Mouse (Mus musculus) thymus, postnatal 25 days (tissue): Measurements from ENCODE around the gene Lmx1a.

ENCODE experiments used
- DNase-seq: peaks from one replicate; pipeline ENCODE4 v3.0.0; 2022

Lmx1a gene

DNA sequence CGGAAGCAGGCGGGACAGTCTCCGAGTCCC is at the start of gene Lmx1a:
Lmx1a (plus strand) TSS at position 6 of the 30 bp plus-strand sequence.
- DNase-seq, result no peak

DNA sequence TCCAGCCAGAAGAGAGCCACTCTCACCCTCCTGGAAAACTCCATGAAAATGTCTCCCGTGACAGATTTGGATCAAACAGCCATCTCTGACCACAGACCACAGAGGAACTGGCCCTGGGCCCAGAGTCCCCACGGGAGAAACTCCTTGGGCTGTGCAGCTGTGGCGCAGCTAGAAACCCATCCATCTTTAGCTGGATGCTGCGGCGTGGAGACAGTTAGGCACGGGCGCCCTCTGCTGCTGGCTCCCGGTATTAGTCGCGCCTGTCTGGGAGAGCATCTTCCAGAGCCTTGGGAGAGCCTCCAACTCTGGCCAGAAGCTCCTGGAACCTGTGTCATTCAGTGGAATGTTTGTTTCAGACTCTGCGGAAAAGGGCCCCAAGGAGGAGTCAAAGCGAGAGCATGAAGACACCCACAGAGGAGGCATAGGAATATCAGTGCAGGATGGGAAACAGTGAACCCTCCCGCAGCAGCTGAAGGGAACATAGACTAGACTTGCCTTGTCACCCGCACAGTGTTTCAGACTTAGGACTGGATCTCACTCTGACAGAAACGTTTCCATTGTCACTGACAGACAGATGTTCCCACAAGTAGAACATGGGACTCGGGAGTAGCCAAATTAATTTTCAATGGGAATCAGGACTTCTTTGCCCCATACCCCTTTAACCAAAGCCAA is 44.0 kb upstream of the Lmx1a start:
- DNase-seq, result peak; percentile 54

DNA sequence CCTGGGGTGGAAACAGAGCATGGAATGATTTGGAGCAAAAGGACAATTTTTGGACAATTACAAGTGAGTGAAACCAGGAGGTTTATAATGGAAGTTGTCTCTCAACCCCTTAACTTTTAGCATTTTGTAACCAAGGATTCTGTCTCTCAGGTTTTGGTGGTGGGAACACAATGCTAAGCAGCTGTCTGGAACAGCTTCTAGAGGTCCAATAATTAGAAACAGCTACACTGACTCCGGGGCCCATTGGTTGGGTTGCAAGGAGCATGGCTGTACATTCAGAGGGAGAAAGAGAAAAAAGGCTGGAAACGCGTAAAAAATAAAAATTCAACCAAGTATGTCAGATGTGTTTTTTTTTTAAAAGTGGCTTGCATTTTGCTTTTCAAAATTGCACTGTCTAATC is 40.4 kb upstream of the Lmx1a start:
- no peak for DNase-seq

DNA sequence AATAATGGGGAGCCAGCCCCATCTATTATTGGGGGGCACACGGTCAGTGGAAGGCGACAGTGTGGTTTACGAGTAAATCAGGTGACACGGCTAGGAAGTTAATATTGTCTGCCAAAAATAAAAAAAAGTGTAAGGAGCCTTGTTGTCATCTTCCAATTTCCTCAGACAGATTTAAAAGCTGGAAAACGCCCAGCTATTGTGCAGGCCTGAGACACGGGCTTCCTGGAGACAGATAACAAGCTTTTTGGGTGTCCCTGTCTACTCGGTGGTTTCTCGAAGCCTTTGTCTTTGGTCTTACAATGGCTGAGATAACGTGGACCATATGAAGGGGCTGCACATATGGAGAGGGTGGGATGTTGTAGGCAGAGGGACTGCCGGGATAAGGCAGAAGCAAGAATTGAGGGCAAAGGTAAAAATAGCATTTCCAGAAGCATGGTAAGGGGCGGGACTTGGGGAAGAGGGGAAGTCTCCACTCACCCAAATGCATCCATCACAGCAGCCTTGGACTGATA is 39.9 kb upstream of the Lmx1a start:
- no peak for DNase-seq

DNA sequence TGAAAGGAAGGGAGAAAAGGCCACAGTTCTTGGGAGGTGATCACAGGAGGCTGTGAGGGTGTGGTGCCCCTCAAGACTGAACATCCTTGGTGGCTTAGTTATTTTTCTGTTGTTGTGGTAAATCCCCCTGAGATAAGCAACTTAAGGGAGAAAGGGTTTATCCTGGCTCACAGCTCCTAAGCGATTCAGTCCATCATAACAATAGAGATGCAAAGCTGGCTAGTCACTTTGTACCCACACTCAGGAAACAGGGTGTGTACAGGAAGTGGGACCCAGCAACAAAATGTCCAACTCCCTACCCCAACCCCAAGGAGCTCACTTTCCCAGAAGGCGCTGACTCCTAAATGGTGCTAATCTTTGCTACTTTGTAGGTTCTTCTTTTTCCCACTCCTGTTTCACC is 36.7 kb upstream of the Lmx1a start:
- no peak for DNase-seq

DNA sequence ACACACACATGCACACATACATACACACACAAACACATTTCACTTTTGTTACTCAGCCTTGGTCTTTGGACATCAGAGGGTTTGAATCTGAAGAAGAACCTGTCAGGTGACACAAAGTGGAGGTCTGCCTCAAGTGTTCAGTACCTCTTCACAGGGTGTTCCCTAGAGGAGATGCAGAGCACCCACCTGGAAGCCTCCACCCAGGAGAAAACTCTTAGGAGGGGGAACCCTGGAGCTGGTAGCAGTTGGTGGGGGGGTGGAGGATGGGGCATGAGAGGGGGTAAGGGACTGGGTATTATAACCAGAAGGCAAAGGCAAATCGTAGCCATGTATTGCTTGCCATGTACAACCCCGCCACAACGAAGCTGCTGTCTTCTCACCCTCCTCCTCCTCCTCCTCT is 30.0 kb upstream of the Lmx1a start:
- DNase-seq, result no peak

DNA sequence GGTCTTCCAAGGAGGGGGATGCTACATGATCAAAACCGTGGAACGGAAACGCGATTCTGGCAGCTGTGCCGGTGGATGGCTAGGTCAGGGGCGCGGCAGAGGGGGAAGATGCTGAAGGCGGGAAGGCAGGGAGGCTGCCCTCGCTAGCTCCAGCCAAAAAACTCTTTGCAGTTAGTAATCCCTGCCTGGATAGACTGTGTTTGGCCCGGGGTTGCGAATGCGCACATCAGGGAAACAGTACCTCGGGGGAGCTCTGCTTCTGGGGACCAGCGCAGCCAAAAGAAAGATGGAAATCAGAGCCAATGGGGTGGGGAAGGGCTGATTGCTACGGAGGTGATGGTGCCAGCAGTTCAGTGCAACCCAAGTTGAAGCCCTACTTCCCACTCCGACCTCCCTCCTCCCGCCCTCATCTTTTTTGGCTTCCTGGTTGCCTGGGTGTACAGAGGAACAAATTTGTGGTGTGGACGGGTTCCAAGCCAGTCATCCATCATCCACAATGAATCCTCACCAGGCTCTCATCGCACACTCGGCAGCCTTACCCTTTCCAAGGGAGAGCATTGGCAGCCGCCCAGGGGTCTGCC is 28.4 kb upstream of the Lmx1a start:
- no peak for DNase-seq

DNA sequence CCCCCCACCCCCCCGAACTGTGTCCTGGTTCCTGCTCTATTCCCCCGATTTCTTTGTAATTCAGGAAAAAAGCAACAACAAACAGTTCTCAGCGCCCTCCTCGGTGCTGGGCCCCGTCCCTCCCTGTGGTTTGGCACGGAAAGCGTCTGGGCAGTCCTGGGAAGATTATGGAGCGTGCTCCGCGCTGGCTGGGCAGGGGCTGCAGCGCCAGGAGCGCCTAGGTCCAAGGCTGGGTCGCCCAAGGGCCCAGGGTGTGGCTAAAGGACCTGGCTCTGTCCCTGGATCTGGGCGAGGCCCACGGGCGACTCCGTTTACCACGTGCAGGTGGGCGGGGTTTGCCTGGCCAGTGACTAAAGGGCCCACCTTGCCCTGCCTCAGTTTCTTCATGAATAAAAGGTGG is 27.9 kb upstream of the Lmx1a start:
- DNase-seq, result no peak

DNA sequence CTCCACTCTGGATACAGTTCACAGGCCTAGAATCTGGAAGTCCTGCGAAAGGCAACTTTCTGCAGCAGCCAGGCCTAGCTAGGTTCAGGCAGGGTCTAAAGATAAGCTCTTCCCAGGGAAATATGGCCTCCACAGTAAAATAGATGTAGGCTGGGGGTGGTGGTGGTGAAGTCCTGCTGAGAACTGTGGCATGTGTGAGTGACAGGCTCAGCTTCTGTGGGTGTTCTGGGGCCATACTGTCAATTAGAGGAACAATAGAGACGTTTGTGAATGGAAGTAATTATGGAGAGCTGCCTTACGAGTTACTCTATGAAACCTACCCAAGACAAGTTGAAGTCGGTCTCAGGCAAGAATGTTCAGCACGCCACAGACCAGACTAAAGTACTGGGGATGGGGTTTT is 25.9 kb upstream of the Lmx1a start:
- no peak for DNase-seq

DNA sequence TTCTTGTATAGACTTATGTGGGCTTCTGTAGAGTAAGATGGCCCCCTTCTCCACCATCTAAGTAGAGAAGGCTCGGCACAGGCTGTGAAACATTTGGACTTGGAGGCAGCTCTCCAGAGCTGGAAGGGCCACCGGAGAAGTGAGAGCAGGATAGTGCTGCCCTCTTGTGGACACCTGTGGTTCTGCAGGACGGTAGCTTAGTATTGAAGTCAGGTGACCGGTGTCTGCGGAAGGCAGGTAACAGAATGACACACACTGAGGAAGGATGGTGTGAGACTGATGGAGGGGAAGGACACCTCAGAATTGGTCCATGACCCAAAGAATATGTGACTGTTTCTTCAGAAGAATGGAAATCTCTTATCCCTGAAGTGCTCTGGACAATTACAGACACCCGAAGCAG is 19.2 kb upstream of the Lmx1a start:
- peak; percentile 35 for DNase-seq

DNA sequence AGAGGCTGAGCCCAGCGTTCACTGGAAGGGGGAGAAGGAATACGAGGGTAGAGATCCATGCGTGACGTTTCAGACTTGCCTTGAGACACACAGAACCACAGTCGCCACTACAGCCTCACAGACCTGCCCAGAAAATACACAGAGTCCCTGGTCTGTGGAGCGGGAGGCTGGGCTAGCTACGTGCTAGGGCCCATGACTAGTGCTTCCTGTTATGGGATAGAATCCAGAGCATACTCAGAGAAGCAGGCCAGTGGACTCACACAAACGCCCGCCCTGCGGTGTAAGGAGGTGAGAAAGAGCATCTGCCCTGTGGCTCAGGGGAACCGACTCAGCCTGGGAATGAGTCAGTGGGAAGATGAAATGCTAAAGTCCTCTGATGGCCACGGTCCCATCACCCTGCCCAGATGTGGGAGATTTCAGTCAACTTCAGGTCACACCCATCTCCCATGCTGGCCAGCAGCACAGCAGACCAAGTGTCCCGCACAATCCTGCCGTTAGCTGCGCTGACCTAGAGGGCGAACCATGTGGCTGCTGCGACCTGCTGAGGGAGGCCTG is 16.5 kb upstream of the Lmx1a start:
- DNase-seq, result no peak

DNA sequence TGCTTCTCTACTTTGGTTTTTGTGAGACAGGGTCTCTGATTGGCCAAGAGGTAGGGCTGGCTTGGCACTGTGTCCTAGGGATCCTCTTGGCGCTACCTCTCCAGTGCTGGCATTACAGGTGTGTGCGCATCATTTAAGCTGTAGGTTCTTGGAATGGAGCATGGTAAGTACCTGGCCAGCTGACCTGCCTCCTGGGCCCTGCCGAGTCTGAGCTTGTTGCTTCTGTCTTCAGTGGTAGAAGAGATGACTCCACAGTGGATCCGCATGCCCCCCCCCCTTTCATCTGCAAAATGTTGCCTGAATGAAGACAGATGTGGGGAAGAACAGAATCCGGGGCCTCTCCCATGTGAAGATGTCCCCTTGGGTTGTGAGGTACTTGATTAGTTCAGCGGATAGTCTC is 10.0 kb upstream of the Lmx1a start:
- no peak for DNase-seq

DNA sequence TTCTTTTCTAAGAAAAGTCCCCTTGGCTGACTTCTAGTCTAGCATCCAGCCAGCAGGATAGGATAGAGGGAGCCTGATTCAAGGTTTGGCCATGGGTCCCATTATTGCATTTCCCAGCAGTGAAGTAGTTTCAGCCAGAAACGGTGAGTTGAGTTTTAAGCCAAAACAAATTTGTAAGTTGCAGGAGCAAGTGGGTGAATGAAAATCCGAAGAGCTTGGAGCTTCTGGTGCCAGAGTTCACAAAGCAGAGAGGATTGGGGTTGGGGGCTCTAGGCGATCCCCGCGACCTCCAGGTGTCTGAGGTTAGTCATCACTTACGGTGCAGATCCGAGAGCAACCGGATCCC is 1.1 kb upstream of the Lmx1a start:
- no peak for DNase-seq

DNA sequence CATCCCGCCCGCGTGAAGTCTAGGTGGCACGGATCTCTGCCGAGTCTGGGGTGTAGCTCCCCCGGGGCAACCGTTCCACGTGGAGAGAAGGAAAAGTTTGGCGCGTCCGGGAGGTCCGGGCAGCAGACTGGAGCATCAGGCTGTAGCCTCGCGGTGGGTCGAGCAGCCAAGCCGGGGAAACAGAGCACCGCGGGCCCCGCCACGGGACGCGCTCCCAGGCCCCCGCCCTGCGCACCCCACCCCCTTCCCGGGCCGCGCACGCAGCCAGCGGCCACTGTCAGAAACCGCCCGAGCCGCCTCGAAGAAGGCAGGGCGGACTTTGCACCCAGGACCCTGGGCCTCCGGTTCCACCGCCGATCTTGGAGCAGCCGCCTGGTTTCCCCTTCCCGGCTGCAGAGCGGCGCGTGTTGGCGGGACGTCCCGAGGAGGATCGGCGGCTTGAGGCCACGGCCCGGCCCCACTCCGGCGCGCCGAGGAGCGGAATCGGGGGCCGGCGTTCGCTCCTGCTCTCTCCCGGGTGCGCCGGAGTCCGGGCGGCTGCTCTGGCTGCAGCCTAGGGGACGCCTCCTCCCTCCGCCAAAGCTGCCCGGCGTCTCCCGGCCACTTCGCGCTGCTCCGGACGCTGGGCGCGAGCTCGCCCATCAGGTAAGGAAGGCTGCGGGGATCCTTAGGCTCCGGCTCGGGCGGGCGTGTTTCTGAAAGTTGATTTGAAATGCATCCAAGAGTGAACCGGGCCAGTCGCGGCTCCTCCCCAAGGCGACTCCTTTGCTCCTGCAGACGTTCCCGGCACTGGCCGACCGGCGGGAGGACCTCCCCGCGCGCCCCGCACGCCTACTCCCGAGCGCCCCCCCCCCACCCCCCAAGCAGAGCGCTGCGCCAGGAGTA is 448 bp upstream of the Lmx1a start:
- DNase-seq, result no peak

DNA sequence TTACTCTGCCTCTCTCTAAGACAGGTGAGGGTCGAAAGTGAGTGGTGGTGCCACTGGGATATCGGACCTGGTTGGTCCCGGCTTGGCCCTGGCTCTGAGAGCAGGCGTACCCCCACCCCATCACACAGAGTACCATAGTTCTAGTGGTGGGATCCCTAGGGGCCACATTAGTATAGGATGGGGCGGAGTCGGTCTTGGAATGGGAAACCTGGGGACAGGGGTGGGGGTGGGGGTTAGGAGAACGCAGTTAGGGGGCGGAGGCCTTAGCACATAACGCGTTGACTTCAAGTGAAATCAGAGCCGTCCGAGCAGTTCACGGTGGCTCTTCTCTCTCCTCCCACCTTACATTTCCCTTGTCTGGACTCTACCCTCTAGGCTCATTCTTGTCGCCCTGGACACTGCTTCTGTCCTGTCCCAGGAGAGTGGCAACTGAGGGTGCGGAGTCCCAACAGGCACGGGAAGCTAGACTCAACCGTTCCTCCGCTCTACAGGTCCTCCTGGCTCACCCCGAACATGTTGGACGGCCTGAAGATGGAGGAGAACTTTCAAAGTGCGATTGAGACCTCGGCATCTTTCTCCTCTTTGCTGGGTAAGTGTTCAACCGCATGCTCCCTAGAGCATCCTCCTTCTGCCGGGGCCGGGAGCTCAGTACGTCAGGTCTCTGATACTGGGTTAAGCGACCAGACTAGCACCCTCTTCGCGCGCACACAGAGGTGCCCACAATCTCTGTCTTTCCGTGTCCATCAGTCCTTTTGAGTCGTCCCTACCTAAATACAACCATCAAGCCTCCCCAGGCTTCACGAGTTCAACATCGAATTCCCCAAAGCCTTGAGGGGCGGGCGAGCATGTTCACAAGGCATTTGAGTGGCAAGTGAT is 463 bp downstream of the Lmx1a start:
- DNase-seq, result no peak

DNA sequence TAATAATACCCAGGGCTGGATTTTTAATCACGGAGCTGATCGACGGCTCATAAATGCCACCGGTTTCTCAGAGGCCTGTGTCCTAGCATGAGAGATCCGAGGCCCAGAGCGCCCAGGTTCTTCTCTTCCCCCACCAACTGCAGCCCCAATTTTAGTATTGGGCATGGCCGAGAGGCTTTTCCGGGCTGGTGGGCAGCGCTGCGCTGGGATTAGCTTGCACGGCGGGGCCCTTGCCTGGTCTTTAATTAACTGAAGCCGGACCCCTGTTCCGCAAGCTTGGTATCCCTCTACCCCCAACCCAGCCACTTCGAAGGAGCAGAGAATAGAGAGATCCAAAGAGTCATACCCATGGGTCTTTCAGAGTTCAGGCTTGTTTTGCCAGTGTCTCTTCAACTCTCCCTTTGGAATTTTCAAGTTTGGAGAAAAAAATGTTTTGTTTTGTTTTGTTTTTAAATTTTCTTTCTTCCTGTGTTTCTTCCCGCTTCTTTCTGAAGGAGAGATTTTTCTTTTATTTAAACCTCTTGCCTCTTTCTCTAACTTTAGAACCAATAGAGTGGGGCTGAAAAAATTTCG is 1.2 kb downstream of the Lmx1a start:
- no peak for DNase-seq

DNA sequence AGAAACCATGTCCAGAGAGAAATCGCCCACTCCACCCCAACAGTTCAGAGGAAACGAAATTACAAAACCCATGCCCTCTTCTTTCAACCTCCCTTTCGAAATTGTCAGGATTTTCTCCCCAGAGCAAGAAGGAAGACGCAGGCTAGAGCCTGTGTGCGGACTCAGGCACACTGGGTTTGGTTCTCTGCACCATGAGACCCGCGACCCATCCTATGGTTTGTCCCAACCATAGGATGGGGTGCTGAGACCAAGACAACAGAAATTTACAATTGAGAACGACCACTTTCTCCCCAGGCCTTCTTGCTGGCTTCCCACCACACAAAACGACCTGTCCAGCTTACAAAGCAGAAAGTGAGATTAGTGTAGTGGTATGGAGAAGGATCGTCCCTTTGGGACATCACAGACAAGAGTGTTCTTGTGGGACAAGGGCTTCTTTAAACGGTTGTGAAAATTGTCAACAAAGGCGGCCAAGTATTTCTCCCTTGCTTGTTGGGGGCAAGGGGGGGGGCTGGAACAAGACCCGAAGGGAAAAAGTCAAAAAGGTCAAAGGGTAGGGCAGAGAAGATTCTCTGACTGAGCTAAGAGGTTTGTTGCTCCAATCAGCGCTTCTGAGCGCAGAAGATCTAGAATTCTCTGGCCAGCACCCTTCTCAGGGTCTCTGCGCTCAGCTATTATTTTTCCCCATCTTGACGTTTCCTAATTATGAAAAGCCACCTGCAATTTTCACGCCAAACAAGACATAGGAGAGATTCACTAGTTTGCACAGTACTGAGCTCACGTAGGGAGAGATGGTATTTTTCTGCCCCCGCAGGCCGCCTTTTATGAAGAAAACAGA is 1.9 kb downstream of the Lmx1a start:
- no peak for DNase-seq

DNA sequence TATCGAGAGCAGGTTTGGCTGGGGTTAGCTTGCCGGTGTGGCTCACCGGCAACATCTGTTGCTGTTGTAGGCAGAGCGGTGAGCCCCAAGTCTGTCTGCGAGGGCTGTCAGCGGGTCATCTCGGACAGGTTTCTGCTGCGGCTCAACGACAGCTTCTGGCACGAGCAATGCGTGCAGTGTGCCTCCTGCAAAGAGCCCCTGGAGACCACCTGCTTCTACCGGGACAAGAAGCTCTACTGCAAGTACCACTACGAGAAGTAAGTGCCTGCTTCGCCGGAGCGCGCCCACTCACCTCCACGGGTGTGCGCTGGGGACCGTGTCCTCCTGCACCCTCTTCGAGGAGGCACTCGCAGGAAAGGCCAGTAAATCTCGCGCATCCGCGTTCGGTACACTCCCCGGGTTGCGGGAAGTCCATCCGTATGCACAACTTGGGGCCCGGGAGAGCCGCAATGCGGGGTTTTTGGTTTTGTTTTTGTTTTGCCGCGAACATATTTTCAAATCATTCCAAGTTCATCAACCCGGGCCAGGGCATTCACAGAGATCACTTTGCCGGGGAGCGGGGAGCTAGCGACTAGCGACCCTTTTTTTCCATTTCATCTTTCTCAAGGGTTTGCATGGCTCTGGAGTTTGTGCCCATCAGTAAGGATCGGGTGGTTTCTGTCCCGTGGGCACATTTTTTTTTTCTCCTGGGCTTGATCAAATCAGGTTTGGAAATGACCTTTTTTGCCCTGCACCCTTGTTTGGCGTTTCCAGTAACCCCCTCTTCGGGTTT is 3.1 kb downstream of the Lmx1a start:
- DNase-seq, result no peak

DNA sequence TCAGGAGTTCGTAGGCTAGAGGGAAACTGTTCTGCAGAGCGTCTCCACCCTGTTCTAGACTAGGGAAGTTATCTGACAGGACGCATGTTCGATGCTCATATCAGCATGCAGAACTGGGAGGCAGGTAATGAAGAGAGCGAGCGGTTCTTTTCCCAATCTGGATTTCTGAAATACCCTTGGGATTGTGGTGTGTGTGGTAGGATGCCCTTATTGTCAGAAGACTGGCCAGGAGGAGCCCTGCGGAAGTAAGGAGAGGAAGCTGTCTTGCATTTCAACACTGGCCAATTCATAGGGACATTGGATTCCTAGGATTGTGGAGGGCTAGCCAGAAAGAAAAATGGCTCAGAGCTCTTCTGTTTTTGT is 3.6 kb downstream of the Lmx1a start:
- no peak for DNase-seq

DNA sequence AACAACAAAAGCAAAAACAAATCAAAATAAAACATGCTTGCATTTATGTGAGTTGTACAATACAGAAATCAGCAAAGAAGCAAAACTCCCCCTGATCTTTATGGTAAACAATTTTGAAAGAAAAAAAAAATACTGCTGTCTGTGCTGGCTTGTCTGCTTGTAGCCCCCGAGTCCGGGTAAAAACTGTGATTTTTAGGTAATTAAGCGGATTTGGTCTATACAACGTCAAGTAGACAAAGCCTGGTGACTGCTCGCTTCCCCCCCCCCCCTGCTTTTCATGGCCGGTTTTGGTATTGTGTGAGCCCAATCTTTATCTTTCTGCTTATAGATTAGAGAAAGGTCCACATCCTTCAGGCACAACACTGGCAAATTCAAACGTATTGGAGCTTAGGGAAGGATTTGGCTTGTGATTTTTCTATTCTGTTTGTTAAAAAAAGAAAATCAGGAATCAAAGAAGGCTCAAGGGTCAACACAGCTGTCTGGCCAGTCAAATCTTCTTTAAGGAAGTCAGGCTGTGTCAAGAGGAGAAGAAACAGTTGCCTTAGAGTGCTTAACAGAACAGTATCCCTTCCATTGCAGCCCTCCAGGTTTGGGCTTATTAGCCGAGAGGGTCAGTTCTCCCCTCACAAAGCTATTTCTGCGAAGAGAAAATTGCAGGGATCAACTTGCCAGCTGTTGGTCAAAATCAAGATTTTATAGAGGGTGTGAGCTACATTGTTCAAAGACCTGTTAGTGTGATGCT is 4.6 kb downstream of the Lmx1a start:
- DNase-seq, result no peak

DNA sequence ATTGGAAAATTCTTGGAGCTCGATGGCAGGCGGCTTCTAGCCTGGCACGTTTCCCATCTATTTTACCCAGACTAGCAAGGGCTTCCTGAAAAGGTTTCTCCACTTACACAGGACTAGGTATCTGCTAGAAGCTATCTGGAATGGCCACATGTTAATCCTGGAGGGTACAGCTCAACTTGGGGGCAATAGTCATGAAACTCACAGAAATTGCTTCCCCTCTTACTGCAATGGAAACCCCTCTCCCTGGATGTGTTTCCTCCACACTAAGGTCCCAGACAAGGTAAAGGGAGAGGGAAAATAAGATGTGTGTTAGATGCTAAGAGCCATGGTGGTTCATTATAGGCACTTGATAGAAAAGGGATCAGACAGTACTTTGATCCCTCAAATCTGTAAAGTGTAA is 5.7 kb downstream of the Lmx1a start:
- no peak for DNase-seq
